Mouse (Mus musculus) CH12.LX (cell line): ENCODE results near the gene Vps33b. TPM values are rescaled to one million over a fixed set of nuclear protein-coding genes. Genes with fewer than 3 reads are reported as not detected.
A peak's percentile ranks its signal among the peaks of the same experiment; 100 is the strongest.

Source experiments
- DNase-seq: peaks from one replicate; pipeline ENCODE4 v3.0.0-alpha.2; 2013; ENCODE audit errors: extremely low read depth
- H3K27ac ChIP-seq: 2 replicates; pipeline ENCODE4 v1.5.1; 2012; ENCODE audit warnings: low read depth, mild to moderate bottlenecking, control low read depth, moderate library complexity; ENCODE audit not compliant: insufficient read depth
- H3K27me3 ChIP-seq: replicated peaks from 2 replicates; pipeline ENCODE3; 2012; ENCODE audit warnings: inconsistent platforms
- H3K36me3 ChIP-seq, 2 experiments: replicated peaks in 1 of 2; 2 replicates each; pipeline versions ENCODE3 to v1.6.1; 2012; ENCODE audit warnings: inconsistent platforms in 1 of 2, low read length in 1 of 2, mild to moderate bottlenecking in 1 of 2, mixed read lengths in 1 of 2, moderate library complexity in 1 of 2; ENCODE audit not compliant: control insufficient read depth in 1 of 2, insufficient read depth in 1 of 2
- H3K4me1 ChIP-seq, 2 experiments: 2 replicates each; pipeline ENCODE4 v1.6.1; 2012; ENCODE audit warnings: inconsistent platforms in 1 of 2, moderate library complexity in 1 of 2; ENCODE audit not compliant: insufficient read depth in 2 of 2, control insufficient read depth in 1 of 2
- H3K4me2 ChIP-seq: 2 replicates; pipeline ENCODE4 v1.6.1; 2012; ENCODE audit warnings: low read depth, mild to moderate bottlenecking, control low read depth; ENCODE audit not compliant: poor library complexity, insufficient read depth, severe bottlenecking
- H3K4me3 ChIP-seq, 3 experiments: fragments of 150-350 bp in 1 of 3; sonication (generic) in 1 of 3; replicated peaks in 1 of 3; 2 replicates each; pipeline versions ENCODE3 to v1.5.1; 2011 to 2012; ENCODE audit warnings: low read depth in 2 of 3, low read length in 2 of 3, mild to moderate bottlenecking in 2 of 3, moderate library complexity in 2 of 3, control low read depth in 1 of 3, improper control_type of control experiment in 1 of 3, inconsistent platforms in 1 of 3, mixed read lengths in 1 of 3; ENCODE audit not compliant: poor library complexity in 1 of 3
- H3K79me2 ChIP-seq: replicated peaks from 2 replicates; pipeline ENCODE4 v1.6.1; 2012; ENCODE audit warnings: mild to moderate bottlenecking, moderate library complexity; ENCODE audit not compliant: control insufficient read depth, poor library complexity, insufficient read depth, severe bottlenecking; ENCODE audit errors: extremely low read depth
- H3K9ac ChIP-seq: 2 replicates; pipeline ENCODE4 v1.6.1; 2012; ENCODE audit warnings: low read depth, mild to moderate bottlenecking, control low read depth, moderate library complexity; ENCODE audit not compliant: insufficient read depth
- H3K9me3 ChIP-seq: replicated peaks from 2 replicates; pipeline ENCODE3; 2012; ENCODE audit warnings: low read length, inconsistent platforms, mixed read lengths
- BHLHE40 ChIP-seq: IDR thresholded peaks from 2 replicates; pipeline ENCODE4 v1.6.1; 2011; ENCODE audit warnings: mild to moderate bottlenecking, low read depth, low read length, improper control_type of control experiment
- CHD1 ChIP-seq: IDR thresholded peaks from 2 replicates; pipeline ENCODE4 v1.6.1; 2012; ENCODE audit warnings: low read depth, low read length, improper control_type of control experiment, inconsistent platforms
- CHD2 ChIP-seq: IDR thresholded peaks from 2 replicates; pipeline ENCODE4 v1.6.1; 2011; ENCODE audit warnings: low read length, improper control_type of control experiment
- CTCF ChIP-seq, 2 experiments: IDR thresholded peaks in 1 of 2; conservative IDR thresholded peaks in 1 of 2; 2 replicates each; pipeline ENCODE4 v1.5.1; 2011 to 2012; ENCODE audit warnings: low read depth in 2 of 2, low read length in 2 of 2, improper control_type of control experiment in 1 of 2, inconsistent platforms in 1 of 2, mild to moderate bottlenecking in 1 of 2, moderate library complexity in 1 of 2
- ELF1 ChIP-seq: IDR thresholded peaks from 2 replicates; pipeline ENCODE4 v1.6.1; 2014; ENCODE audit warnings: low read depth, mild to moderate bottlenecking, inconsistent platforms, low read length, improper control_type of control experiment
- EP300 ChIP-seq: IDR thresholded peaks from 2 replicates; pipeline ENCODE4 v1.6.1; 2011; ENCODE audit warnings: low read length, improper control_type of control experiment
- ETS1 ChIP-seq: conservative IDR thresholded peaks from 2 replicates; pipeline ENCODE4 v1.6.1; 2012; ENCODE audit warnings: low read depth, mild to moderate bottlenecking, inconsistent platforms, low read length, improper control_type of control experiment, moderate library complexity
- GABPA ChIP-seq: IDR thresholded peaks from 2 replicates; pipeline ENCODE4 v1.6.1; 2012; ENCODE audit warnings: low read depth, low read length, improper control_type of control experiment, inconsistent platforms; ENCODE audit not compliant: insufficient replicate concordance
- HCFC1 ChIP-seq: IDR thresholded peaks from 2 replicates; pipeline ENCODE4 v1.6.1; 2012; ENCODE audit warnings: low read depth, mild to moderate bottlenecking, inconsistent platforms, low read length, improper control_type of control experiment
- JUN ChIP-seq: IDR thresholded peaks from 2 replicates; pipeline ENCODE4 v1.6.1; 2011; ENCODE audit warnings: low read depth, mild to moderate bottlenecking, low read length, improper control_type of control experiment, moderate library complexity; ENCODE audit not compliant: insufficient read depth
- JUND ChIP-seq: conservative IDR thresholded peaks from 2 replicates; pipeline ENCODE4 v1.6.1; 2011; ENCODE audit warnings: low read depth, low read length, improper control_type of control experiment
- KAT2A ChIP-seq: IDR thresholded peaks from 2 replicates; pipeline ENCODE4 v1.6.1; 2012; ENCODE audit warnings: low read length, improper control_type of control experiment, inconsistent platforms; ENCODE audit not compliant: insufficient replicate concordance
- MAFK ChIP-seq: IDR thresholded peaks from 2 replicates; pipeline ENCODE4 v1.6.1; 2011; ENCODE audit warnings: low read length, improper control_type of control experiment; ENCODE audit not compliant: insufficient replicate concordance
- MAX ChIP-seq: IDR thresholded peaks from 2 replicates; pipeline ENCODE4 v1.6.1; 2011; ENCODE audit warnings: low read length, improper control_type of control experiment
- MAZ ChIP-seq: IDR thresholded peaks from 2 replicates; pipeline ENCODE4 v1.6.1; 2012; ENCODE audit warnings: low read depth, mild to moderate bottlenecking, inconsistent platforms, low read length, improper control_type of control experiment, moderate library complexity
- MXI1 ChIP-seq: IDR thresholded peaks from 2 replicates; pipeline ENCODE4 v1.6.1; 2011; ENCODE audit warnings: mild to moderate bottlenecking, low read depth, low read length, improper control_type of control experiment
- NELFE ChIP-seq: IDR thresholded peaks from 2 replicates; pipeline ENCODE4 v1.6.1; 2011; ENCODE audit warnings: low read depth, low read length, improper control_type of control experiment
- NRF1 ChIP-seq: IDR thresholded peaks from 2 replicates; pipeline ENCODE4 v1.6.1; 2014; ENCODE audit warnings: low read depth, mild to moderate bottlenecking, inconsistent platforms, low read length, improper control_type of control experiment, moderate library complexity
- POLR2A ChIP-seq: IDR thresholded peaks from 2 replicates; pipeline ENCODE4 v1.6.1; 2011; ENCODE audit warnings: low read depth, mild to moderate bottlenecking, improper control_type of control experiment, low read length
- POLR2AphosphoS2 ChIP-seq: IDR thresholded peaks from 2 replicates; pipeline ENCODE4 v1.6.1; 2011; ENCODE audit warnings: low read depth, low read length, improper control_type of control experiment
- RAD21 ChIP-seq: IDR thresholded peaks from 2 replicates; pipeline ENCODE4 v1.6.1; 2011; ENCODE audit warnings: low read depth, mild to moderate bottlenecking, low read length, improper control_type of control experiment, moderate library complexity
- RCOR1 ChIP-seq: conservative IDR thresholded peaks from 2 replicates; pipeline ENCODE4 v1.6.1; 2012; ENCODE audit warnings: low read depth, mild to moderate bottlenecking, inconsistent platforms, low read length, improper control_type of control experiment
- TBP ChIP-seq: conservative IDR thresholded peaks from 2 replicates; pipeline ENCODE4 v1.6.1; 2011; ENCODE audit warnings: low read depth, low read length, improper control_type of control experiment
- TCF12 ChIP-seq: IDR thresholded peaks from 2 replicates; pipeline ENCODE4 v1.6.1; 2014; ENCODE audit warnings: low read depth, mild to moderate bottlenecking, inconsistent platforms, low read length, improper control_type of control experiment
- USF1 ChIP-seq: IDR thresholded peaks from 2 replicates; pipeline ENCODE4 v1.6.1; 2014; ENCODE audit warnings: low read depth, mild to moderate bottlenecking, inconsistent platforms, low read length, improper control_type of control experiment
- USF2 ChIP-seq: conservative IDR thresholded peaks from 2 replicates; pipeline ENCODE4 v1.6.1; 2011; ENCODE audit warnings: low read depth, low read length, improper control_type of control experiment
- ZKSCAN1 ChIP-seq: IDR thresholded peaks from 2 replicates; pipeline ENCODE4 v1.6.1; 2012; ENCODE audit warnings: low read depth, inconsistent platforms, low read length, improper control_type of control experiment, borderline replicate concordance
- ZMIZ1 ChIP-seq: IDR thresholded peaks from 2 replicates; pipeline ENCODE4 v1.6.1; 2012; ENCODE audit warnings: low read depth, mild to moderate bottlenecking, inconsistent platforms, low read length, improper control_type of control experiment
- ZNF384 ChIP-seq: IDR thresholded peaks from 2 replicates; pipeline ENCODE4 v1.6.1; 2012; ENCODE audit warnings: low read depth, low read length, improper control_type of control experiment, inconsistent platforms
- dilution Hi-C: fragments of 300-500 bp; cut with MboI; formaldehyde crosslinking; loops from 2 replicates; pipeline ENCODE4 v1.14.3; 2020; ENCODE audit warnings: low sequenced_read_pairs; ENCODE audit not compliant: extremely low pct_unique_long_range_greater_than_20kb, extremely low pct_ligation_motif_present
- in situ Hi-C: fragments of 300-500 bp; cut with MboI; formaldehyde crosslinking; loops from 3 replicates; pipeline ENCODE4 v1.14.3; 2019; ENCODE audit warnings: low sequenced_read_pairs, low pct_ligation_motif_present, low pct_unique_long_range_greater_than_20kb, mixed read lengths
- polyA plus RNA-seq: library from polyadenylated mRNA; unstranded; fragments of >175 nt; gene quantifications from 2 replicates; pipeline ENCODE4 v1.2.1, GENCODE M21; 2012; ENCODE audit warnings: low read depth; ENCODE audit not compliant: insufficient read length
- total RNA-seq, 2 experiments: library from RNA; depleted of rRNA; stranded (reverse); fragments of 300-350 nt in 1 of 2; fragments of >200 nt in 1 of 2; gene quantifications; 2 replicates each; pipeline ENCODE4 v1.2.3; 2012 to 2014

Gene Vps33b
- total and polyA plus RNA-seq, 3 experiments: 15.5 to 23.2 (median 16.6) TPM

DNA sequence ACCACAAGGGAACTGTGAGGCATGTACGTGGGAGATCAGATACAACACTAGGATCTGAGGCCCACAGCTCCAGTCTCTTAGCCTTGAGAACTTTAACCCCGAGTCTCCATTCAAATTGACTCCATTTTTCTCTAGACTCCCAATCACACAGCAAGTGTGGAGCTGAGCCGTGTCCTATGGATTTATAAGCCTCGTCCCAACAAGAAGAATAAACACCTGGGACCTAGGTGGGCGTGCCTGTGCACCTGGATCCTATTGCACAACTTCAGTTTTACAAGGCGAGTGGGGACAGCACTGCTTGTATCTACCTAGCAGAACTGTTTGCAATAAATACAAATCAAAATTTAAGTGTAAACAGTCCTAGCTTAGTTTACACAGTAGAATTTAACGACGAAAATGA, 53.9 kb downstream of the Vps33b start:
- in situ Hi-C loops (no loop called here), dilution Hi-C loops (no loop called here)
- Histone ChIP-seq H3K79me2 (peaks cover 17% of the 10 kb centered on the region), H3K4me1 (peaks cover 3 to 18% of the 10 kb centered on the region in 2 experiments; a peak in 3 of 4 replicates), H3K9ac (peak overlapping the region; percentile 83), H3K4me3 (peak overlapping the region; percentile 71 to 94 (median 80)), H3K36me3 (peaks cover 55 to 66% of the 10 kb centered on the region in 2 experiments), H3K27ac (no peak overlapping the region), H3K4me2 (peak overlapping the region; percentile 92), H3K9me3 (no peaks in the 10 kb centered on the region), H3K27me3 (no peaks in the 10 kb centered on the region)
- no peak for DNase-seq
- TF ChIP-seq JUN (no peak), ZMIZ1 (no peak), ELF1 (no peak), USF2 (no peak), BHLHE40 (no peak), TCF12 (no peak), RAD21 (no peak), TBP (no peak), ZNF384 (no peak), CHD1 (no peak), MAZ (no peak), CHD2 (no peak), MXI1 (no peak), MAX (no peak), RCOR1 (no peak)

DNA sequence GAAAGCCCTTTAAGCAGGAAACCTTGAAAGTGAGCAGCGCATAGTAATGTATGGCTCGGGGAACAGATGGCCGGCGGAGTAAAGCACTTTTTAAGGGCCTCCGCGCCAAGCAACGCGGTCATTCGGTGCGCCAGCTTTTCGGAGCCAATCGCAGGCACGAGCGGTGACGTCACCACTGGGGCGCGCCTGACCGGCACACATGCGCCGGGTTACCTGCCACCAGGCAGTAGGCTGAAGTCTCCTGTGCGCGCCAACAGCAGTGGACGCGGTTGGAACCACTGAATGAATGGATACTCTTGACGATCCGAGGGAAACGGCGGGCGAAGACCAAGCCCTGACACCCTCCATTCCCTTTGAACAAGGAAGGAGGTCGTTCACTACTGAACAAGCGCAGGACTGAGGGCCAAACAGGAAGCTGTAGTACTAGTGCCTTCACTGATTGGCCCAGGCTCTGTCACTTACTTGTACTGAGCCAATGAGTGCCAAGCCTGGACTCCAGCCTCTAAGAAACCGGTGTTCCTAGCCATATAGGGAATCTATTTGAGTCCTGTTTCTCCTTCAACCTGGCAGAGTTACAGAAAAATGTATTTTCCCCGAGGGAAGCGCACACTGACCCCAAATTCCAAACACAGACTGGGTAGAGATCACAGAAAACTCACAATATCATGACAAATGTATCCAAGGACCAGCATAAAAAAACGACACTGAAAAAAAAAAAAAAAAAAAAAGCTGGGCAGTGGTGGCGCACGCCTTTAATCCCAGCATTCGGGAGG, 54.8 kb downstream of the Vps33b start, which contains the start of gene Rccd1:
Rccd1 (minus strand) TSS at position 412 of the 773 bp plus-strand sequence.
- Histone ChIP-seq H3K9ac (peak within 1 kb of the TSS; percentile 83), H3K4me1 (peaks cover 3 to 18% of the 10 kb centered on the region in 2 experiments; a peak in 3 of 4 replicates), H3K9me3 (no peaks in the 10 kb centered on the region), H3K79me2 (peaks cover 17% of the 10 kb centered on the region), H3K4me3 (peak within 1 kb of the TSS; percentile 71 to 94 (median 80)), H3K4me2 (peak within 1 kb of the TSS; percentile 92), H3K27me3 (no peaks in the 10 kb centered on the region), H3K36me3 (peaks cover 56 to 66% of the 10 kb centered on the region in 2 experiments), H3K27ac (peak within 1 kb of the TSS; percentile 83)
- in situ Hi-C loops (no loop called here), dilution Hi-C loops (no loop called here)
- peak; percentile 93 for DNase-seq
- TF ChIP-seq MXI1 (peak; percentile 98), CHD2 (peak; percentile 90), TCF12 (peak; percentile 81; the same call in 1 of the 2 replicates), POLR2A (peak; percentile 90), ETS1 (no peak), CHD1 (no peak), MAFK (no peak), POLR2AphosphoS2 (peak; percentile 86), HCFC1 (peak; percentile 76), ZKSCAN1 (no peak), JUN (peak; percentile 63), JUND (peak; percentile 45; the same call in 1 of the 2 replicates), EP300 (no peak), BHLHE40 (peak; percentile 88), CTCF (conservative IDR thresholded peaks at IDR 0.05 in 1 of 2, IDR thresholded peaks at IDR 0.05 in 1 of 2; ENCODE audit: low read depth in 2 of 2, low read length in 2 of 2) (no peak), NRF1 (peak; percentile 83), RCOR1 (no peak), GABPA (no peak), ZMIZ1 (peak; percentile 95), NELFE (peak; percentile 83), ELF1 (peak; percentile 89), KAT2A (0 out of 2 replicates have a peak, but pooled peaks have one; percentile 34), MAZ (0 out of 2 replicates have a peak, but pooled peaks have one; percentile 29), RAD21 (no peak), USF1 (no peak)
